Mouse (Mus musculus): ENCODE measurements around the gene Rem1. TPM values are rescaled to one million over a fixed set of nuclear protein-coding genes. Genes with fewer than 3 reads are reported as not detected.
A peak's percentile ranks its signal among the peaks of the same experiment; 100 is the strongest.
"Not testable (repeated sequence)": the region's sequence is repeated elsewhere in the genome, so short reads cannot be mapped to it uniquely, and the experiment has no call there.

Gene Rem1
- polyA plus RNA-seq, 1 experiment from 2014 or later = 0.69 TPM

DNA sequence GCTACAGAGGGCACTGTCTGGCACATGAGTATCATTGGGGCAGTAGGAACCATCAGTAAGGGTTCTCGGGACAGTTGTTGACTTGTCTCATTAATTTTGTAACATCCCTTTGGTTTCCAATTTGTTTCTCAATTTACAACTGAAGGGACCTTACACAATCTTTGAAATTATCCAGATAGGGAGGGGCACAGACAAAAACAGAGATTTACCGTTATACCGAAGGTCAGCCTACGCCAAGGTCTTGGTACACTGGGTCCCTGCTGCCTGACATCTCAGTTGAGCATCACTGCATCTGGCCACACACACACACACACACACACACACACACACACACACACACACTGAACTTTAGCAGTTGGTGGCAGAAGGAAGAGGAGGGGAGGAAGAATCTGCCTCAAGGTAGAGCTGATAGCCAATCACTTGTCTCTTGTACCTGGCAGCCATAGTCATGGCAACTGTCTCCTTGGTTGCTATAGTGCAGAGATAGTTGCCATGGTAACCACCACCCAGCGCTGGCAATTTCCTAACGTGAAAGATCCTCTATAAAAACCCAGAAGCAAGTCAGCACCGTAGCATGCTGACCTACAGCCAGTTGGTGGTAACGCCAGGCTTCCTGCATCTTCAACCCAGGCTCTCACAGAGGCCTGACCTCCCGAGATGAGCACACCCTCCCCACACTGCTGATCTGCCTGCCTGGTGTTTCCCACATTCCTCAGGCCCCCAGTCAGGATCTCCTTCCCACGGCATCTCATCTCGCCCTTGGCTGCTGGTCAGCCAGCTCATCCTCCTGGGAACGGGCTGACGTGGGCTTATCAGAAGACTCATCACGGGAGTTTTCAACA is 27.3 kb downstream of the Rem1 start:
- Histone ChIP-seq H3K9ac (ENCODE audit: low read length) (no peak overlapping the region), H3K9me3 (ENCODE audit: control insufficient read depth, low read length) (no peaks in the 10 kb centered on the region), H3K4me1 (ENCODE audit: control insufficient read depth, insufficient read depth, low read length) (no peaks in the 10 kb centered on the region), H3K27ac (replicated peaks; ENCODE audit: low read depth, low read length) (no peak overlapping the region), H3K4me2 (ENCODE audit: low read depth, severe bottlenecking) (no peak overlapping the region), H3K27me3 (ENCODE audit: control insufficient read depth, insufficient read depth, low read length) (no peaks in the 10 kb centered on the region), H3K4me3 (ENCODE audit: low read depth, low read length) (no peak overlapping the region), H3K36me3 (ENCODE audit: control insufficient read depth, insufficient read depth, low read length) (no peaks in the 10 kb centered on the region)
- 53% methylated on average over 14 of the region's 14 CpGs for WGBS
- ATAC-seq (ENCODE audit: insufficient number of reproducible peaks, low FRiP score, low TSS enrichment, low read depth) (no peak), DNase-seq (ENCODE audit: low spot score) (no peak)

DNA sequence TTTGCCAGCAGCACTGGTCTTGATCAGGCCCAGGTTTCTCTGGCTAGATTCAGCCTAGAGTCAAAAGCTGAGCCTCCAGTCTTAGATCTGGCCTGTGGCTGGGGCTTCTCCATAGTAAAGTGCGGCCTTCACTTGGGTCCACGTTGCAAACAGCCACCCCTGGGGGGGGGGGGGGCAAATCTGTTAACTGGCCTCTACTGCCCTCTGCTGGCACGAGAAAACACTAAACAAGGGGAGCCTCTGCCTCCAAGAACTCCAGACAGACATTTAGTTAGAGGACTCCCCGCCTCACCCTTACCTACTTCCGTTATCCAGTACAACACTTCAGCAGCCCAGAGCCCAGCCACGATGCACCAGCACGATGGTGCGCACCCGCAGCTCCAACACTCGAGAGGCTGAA is 30.6 kb downstream of the Rem1 start:
- WGBS = 60% methylated on average over 10 of the region's 10 CpGs
- no peak for DNase-seq (ENCODE audit: low spot score)

GRCm38 (mm10) chr2:152661163-152661562 is 34.4 kb downstream of the Rem1 start:
- WGBS = 82% methylated on average over 6 of the region's 6 CpGs
- no peaks in the 10 kb centered on the region for H3K4me1 ChIP-seq (ENCODE audit: control insufficient read depth, insufficient read depth, low read length)
- no peak for ATAC-seq (ENCODE audit: insufficient number of reproducible peaks, low FRiP score, low TSS enrichment, low read depth)

More for the DNA sequence above, 30.6 kb downstream of the Rem1 start:
- ATAC-seq (ENCODE audit: insufficient number of reproducible peaks, low FRiP score, low TSS enrichment, low read depth) = no peak
- Histone ChIP-seq H3K36me3 (ENCODE audit: control insufficient read depth, insufficient read depth, low read length) (no peaks in the 10 kb centered on the region), H3K27me3 (ENCODE audit: control insufficient read depth, insufficient read depth, low read length) (no peaks in the 10 kb centered on the region), H3K9ac (ENCODE audit: low read length) (no peak overlapping the region), H3K4me2 (ENCODE audit: low read depth, severe bottlenecking) (no peak overlapping the region), H3K9me3 (ENCODE audit: control insufficient read depth, low read length) (no peaks in the 10 kb centered on the region), H3K4me1 (ENCODE audit: control insufficient read depth, insufficient read depth, low read length) (no peaks in the 10 kb centered on the region), H3K4me3 (ENCODE audit: low read depth, low read length) (no peak overlapping the region), H3K27ac (replicated peaks; ENCODE audit: low read depth, low read length) (no peak overlapping the region)

GRCm38 (mm10) chr2:152666191-152666590 is 39.4 kb downstream of the Rem1 start:
- not testable (repeated sequence) for H3K9ac ChIP-seq (ENCODE audit: low read length); ATAC-seq (ENCODE audit: insufficient number of reproducible peaks, low FRiP score, low TSS enrichment, low read depth); H3K9me3 ChIP-seq (ENCODE audit: control insufficient read depth, low read length); H3K4me2 ChIP-seq (ENCODE audit: low read depth, severe bottlenecking); H3K4me1 ChIP-seq (ENCODE audit: control insufficient read depth, insufficient read depth, low read length); H3K27ac ChIP-seq (replicated peaks; ENCODE audit: low read depth, low read length); H3K4me3 ChIP-seq (ENCODE audit: low read depth, low read length); DNase-seq (ENCODE audit: low spot score); H3K27me3 ChIP-seq (ENCODE audit: control insufficient read depth, insufficient read depth, low read length); H3K36me3 ChIP-seq (ENCODE audit: control insufficient read depth, insufficient read depth, low read length)
- WGBS = 71% methylated on average over 3 of the region's 3 CpGs

More at GRCm38 (mm10) chr2:152661163-152661562, 34.4 kb downstream of the Rem1 start:
- Histone ChIP-seq H3K9me3 (ENCODE audit: control insufficient read depth, low read length) (no peaks in the 10 kb centered on the region), H3K36me3 (ENCODE audit: control insufficient read depth, insufficient read depth, low read length) (no peaks in the 10 kb centered on the region), H3K27me3 (ENCODE audit: control insufficient read depth, insufficient read depth, low read length) (no peaks in the 10 kb centered on the region), H3K4me2 (ENCODE audit: low read depth, severe bottlenecking) (no peak overlapping the region), H3K9ac (ENCODE audit: low read length) (no peak overlapping the region), H3K27ac (replicated peaks; ENCODE audit: low read depth, low read length) (no peak overlapping the region), H3K4me3 (ENCODE audit: low read depth, low read length) (no peak overlapping the region)
- DNase-seq (ENCODE audit: low spot score) = no peak

DNA sequence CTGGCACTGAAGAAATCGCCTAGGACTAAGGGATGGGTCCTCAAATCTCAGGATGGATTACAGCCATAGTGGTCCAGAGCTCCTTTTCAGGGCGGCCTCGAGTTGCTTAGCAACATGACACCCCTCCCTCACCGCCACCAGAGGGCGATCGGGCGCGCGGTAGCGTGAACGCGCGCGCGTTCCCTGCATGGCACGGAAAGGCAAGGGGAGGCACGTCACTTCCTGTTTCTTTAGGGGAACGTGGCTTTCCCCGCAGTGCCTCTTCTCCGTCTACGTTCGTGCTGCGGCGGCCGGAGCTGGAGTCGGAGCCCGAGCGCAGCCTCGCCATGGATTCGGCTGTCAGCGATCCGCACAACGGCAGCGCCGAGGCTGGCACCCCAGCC is 42.5 kb downstream of the Rem1 start, which contains the start of gene H13:
TSS of gene H13 (plus strand) at position 206 of the 383 bp plus-strand sequence.
- no peaks in the 10 kb centered on the region for H3K27me3 ChIP-seq (ENCODE audit: control insufficient read depth, insufficient read depth, low read length)
- DNase-seq (ENCODE audit: low spot score) = peak; percentile 96
- peak within 1 kb of the TSS; percentile 91 for H3K27ac ChIP-seq (replicated peaks; ENCODE audit: low read depth, low read length)
- peak within 1 kb of the TSS; percentile 100 for H3K4me3 ChIP-seq (ENCODE audit: low read depth, low read length)
- WGBS = under 1% methylated on average over 35 of the region's 35 CpGs
- ATAC-seq (ENCODE audit: insufficient number of reproducible peaks, low FRiP score, low TSS enrichment, low read depth) = peak; percentile 80
- peak within 1 kb of the TSS; percentile 98 for H3K9ac ChIP-seq (ENCODE audit: low read length)
- peaks cover 17% of the 10 kb centered on the region for H3K4me1 ChIP-seq (ENCODE audit: control insufficient read depth, insufficient read depth, low read length)
- H3K4me2 ChIP-seq (ENCODE audit: low read depth, severe bottlenecking) = peak within 1 kb of the TSS; percentile 87
- H3K36me3 ChIP-seq (ENCODE audit: control insufficient read depth, insufficient read depth, low read length) = no peaks in the 10 kb centered on the region
- H3K9me3 ChIP-seq (ENCODE audit: control insufficient read depth, low read length) = no peaks in the 10 kb centered on the region

DNA sequence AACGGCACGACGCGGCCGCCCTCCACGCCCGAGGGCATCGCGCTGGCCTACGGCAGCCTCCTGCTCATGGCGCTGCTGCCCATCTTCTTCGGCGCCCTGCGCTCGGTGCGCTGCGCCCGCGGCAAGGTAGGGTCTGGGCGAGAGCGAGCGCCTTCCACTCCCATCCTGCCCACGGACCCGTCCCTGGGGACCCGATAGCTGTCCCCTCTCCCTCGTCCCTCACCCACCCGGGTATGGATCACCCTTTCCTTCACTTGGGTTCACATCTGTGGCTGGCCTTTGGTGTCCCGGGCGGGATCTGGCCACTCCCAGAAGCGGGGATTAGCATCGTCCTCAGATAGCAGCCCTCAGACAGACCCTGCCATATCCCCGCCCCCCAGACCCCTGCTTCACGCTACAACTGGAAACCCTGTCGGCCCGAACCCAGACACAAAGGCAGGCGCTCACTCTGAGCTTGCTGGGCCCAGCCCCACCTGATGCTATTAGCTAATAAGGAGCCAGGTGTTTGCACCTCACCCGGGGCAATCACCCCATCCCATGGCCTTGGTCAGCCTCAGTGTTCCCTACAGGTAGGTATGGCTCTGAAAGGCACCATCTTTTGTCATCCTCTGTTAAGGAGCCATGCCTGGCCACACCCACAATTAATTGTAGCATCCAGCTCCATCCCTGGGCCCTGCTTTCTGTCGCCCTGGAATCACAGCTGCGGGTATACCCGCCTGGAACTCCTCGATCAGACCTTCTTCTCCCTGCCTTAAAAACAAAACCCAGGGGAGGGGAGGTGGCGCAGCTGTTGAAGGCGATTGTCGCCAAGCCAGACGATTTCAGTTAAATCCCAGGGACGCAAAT is 43.1 kb downstream of the Rem1 start:
- peaks cover 19% of the 10 kb centered on the region for H3K4me1 ChIP-seq (ENCODE audit: control insufficient read depth, insufficient read depth, low read length)
- no peaks in the 10 kb centered on the region for H3K9me3 ChIP-seq (ENCODE audit: control insufficient read depth, low read length)
- peak overlapping the region; percentile 87 for H3K4me2 ChIP-seq (ENCODE audit: low read depth, severe bottlenecking)
- H3K36me3 ChIP-seq (ENCODE audit: control insufficient read depth, insufficient read depth, low read length) = no peaks in the 10 kb centered on the region
- peak; percentile 80 for DNase-seq (ENCODE audit: low spot score)
- peak overlapping the region; percentile 100 for H3K4me3 ChIP-seq (ENCODE audit: low read depth, low read length)
- 1% methylated on average over 45 of the region's 46 CpGs for WGBS
- no peaks in the 10 kb centered on the region for H3K27me3 ChIP-seq (ENCODE audit: control insufficient read depth, insufficient read depth, low read length)
- H3K9ac ChIP-seq (ENCODE audit: low read length) = peak overlapping the region; percentile 98
- H3K27ac ChIP-seq (replicated peaks; ENCODE audit: low read depth, low read length) = peak overlapping the region; percentile 91
- peak; percentile 80 for ATAC-seq (ENCODE audit: insufficient number of reproducible peaks, low FRiP score, low TSS enrichment, low read depth)

DNA sequence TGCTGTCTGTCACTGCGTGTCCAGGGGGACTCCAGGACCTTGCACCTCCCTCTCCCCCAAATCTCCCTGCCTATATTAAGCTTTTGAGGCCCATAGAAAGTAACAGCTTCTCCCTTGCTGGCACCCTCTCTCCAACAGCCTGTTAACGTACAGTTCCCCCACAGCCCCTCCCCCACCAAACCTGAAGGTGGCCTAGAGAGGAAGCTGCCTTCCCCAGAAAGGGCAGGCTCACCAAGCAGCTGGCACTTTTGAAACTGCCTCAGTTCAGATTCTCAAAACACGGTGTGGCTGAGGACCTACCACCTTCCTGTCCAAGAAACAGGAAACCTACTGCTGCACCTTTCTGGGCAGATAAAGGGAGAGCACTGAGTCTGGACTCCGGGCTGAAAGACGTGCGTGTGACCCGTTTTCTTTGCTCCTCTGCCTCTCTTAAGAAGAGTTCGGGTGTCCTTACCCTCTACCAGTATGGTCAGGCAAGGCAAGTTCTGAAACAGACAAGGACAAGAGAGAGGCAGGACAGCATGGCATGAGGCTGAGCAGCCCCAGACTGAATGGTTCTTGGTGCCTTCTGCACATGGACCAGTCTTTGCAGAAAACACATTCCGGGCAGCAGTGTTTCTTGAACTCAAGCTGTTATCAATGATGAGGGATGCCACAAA is 44.4 kb downstream of the Rem1 start:
- peaks cover 25% of the 10 kb centered on the region for H3K4me1 ChIP-seq (ENCODE audit: control insufficient read depth, insufficient read depth, low read length)
- peak overlapping the region; percentile 98 for H3K9ac ChIP-seq (ENCODE audit: low read length)
- H3K27me3 ChIP-seq (ENCODE audit: control insufficient read depth, insufficient read depth, low read length) = no peaks in the 10 kb centered on the region
- H3K4me3 ChIP-seq (ENCODE audit: low read depth, low read length) = peak overlapping the region; percentile 100
- H3K9me3 ChIP-seq (ENCODE audit: control insufficient read depth, low read length) = no peaks in the 10 kb centered on the region
- H3K36me3 ChIP-seq (ENCODE audit: control insufficient read depth, insufficient read depth, low read length) = peaks cover 6% of the 10 kb centered on the region; the same call in 1 of the 2 replicates
- no peak for DNase-seq (ENCODE audit: low spot score)
- ATAC-seq (ENCODE audit: insufficient number of reproducible peaks, low FRiP score, low TSS enrichment, low read depth) = no peak
- H3K4me2 ChIP-seq (ENCODE audit: low read depth, severe bottlenecking) = peak overlapping the region; percentile 87
- 66% methylated on average over 9 of the region's 9 CpGs for WGBS
- 0 out of 2 replicates have a peak overlapping the region, but pooled peaks have one; percentile 91 for H3K27ac ChIP-seq (replicated peaks; ENCODE audit: low read depth, low read length)

GRCm38 (mm10) chr2:152671642-152671999 is 44.9 kb downstream of the Rem1 start:
- Histone ChIP-seq H3K36me3 (ENCODE audit: control insufficient read depth, insufficient read depth, low read length) (peaks cover 6% of the 10 kb centered on the region; the same call in 1 of the 2 replicates), H3K4me2 (ENCODE audit: low read depth, severe bottlenecking) (peak overlapping the region; percentile 87), H3K4me1 (ENCODE audit: control insufficient read depth, insufficient read depth, low read length) (peaks cover 25% of the 10 kb centered on the region), H3K27ac (replicated peaks; ENCODE audit: low read depth, low read length) (no peak overlapping the region), H3K4me3 (ENCODE audit: low read depth, low read length) (peak overlapping the region; percentile 100), H3K9me3 (ENCODE audit: control insufficient read depth, low read length) (no peaks in the 10 kb centered on the region), H3K27me3 (ENCODE audit: control insufficient read depth, insufficient read depth, low read length) (no peaks in the 10 kb centered on the region), H3K9ac (ENCODE audit: low read length) (no peak overlapping the region)
- ATAC-seq (ENCODE audit: insufficient number of reproducible peaks, low FRiP score, low TSS enrichment, low read depth) = no peak
- DNase-seq (ENCODE audit: low spot score) = peak; percentile 49
- WGBS = 51% methylated on average over 5 of the region's 5 CpGs
